Mouse (Mus musculus) erythroblast, embryonic 14.5 days (primary cell): ENCODE data around the gene Ttc34.

ENCODE experiments used
- GATA1 ChIP-seq: IDR thresholded peaks from 2 replicates; pipeline ENCODE4 v1.6.1; 2012; ENCODE audit warnings: low read length, inconsistent platforms, mixed read lengths
- TAL1 ChIP-seq: IDR thresholded peaks from 3 replicates; pipeline ENCODE4 v1.6.1; 2012; ENCODE audit warnings: low read length, inconsistent platforms, mixed read lengths

DNA sequence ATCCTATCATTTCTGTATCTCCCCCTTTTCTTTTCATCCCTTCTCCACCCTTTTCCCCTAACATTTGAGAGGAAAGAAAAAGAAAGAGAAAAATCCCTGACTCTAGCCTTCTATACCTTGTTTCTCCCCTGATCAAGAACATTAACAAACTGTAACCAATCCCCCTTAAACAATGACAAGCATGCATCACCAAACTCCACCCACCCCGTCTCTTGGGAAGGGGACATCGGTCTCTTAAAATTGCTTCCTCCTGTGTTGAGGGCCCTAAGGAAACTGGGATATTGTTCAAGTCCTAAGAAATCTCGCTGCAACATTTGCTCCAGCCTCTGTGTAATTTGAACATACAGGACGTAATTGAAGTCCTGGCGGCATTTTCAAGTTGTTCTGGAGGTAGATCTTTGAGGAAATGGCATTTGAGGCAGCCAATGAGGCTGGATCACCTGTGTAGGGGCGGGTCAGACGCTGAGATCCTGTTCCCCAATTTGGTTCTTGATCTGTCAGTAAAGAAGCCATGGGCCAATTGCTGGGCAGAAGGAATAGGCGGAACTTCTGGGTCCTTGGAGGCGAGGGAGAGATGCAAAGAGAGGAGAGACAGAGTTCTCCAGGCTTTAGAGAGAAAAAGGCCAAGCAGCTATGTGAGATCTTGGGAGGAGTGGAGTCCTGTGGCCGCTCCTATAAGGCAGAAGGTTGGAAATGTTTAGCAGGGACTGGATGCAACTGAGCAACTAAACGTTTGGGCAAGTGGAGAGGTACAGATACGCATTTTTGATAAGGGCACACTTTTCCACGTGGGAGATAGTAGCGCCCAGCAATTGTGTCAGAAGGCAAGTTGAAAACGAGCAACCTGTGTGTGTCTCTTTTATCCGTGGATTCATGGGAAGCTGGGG is 67.2 kb downstream of the Ttc34 start:
- TF ChIP-seq GATA1 (peak; percentile 100), TAL1 (no peak)
